Mouse (Mus musculus) lung, postnatal 0 days (tissue): ENCODE measurements around the gene Tmem132a.

Source experiments
- CTCF ChIP-seq: IDR thresholded peaks from 2 replicates; pipeline ENCODE4 v1.5.1; 2016; ENCODE audit warnings: antibody characterized with exemption, mild to moderate bottlenecking
- EP300 ChIP-seq: IDR thresholded peaks from 2 replicates; pipeline ENCODE4 v1.6.1; 2016; ENCODE audit warnings: antibody characterized with exemption, mild to moderate bottlenecking, control low read depth

GRCm38 (mm10) chr19:10905728-10906000 lies 35.9 kb upstream of the Tmem132a start:
- TF ChIP-seq CTCF (no peak), EP300 (no peak)
